Mouse (Mus musculus): ENCODE measurements around the gene Supt20.
A peak's percentile ranks its signal among the peaks of the same experiment; 100 is the strongest.
"Not testable (repeated sequence)": the region's sequence is repeated elsewhere in the genome, so short reads cannot be mapped to it uniquely, and the experiment has no call there.

Supt20 gene

DNA sequence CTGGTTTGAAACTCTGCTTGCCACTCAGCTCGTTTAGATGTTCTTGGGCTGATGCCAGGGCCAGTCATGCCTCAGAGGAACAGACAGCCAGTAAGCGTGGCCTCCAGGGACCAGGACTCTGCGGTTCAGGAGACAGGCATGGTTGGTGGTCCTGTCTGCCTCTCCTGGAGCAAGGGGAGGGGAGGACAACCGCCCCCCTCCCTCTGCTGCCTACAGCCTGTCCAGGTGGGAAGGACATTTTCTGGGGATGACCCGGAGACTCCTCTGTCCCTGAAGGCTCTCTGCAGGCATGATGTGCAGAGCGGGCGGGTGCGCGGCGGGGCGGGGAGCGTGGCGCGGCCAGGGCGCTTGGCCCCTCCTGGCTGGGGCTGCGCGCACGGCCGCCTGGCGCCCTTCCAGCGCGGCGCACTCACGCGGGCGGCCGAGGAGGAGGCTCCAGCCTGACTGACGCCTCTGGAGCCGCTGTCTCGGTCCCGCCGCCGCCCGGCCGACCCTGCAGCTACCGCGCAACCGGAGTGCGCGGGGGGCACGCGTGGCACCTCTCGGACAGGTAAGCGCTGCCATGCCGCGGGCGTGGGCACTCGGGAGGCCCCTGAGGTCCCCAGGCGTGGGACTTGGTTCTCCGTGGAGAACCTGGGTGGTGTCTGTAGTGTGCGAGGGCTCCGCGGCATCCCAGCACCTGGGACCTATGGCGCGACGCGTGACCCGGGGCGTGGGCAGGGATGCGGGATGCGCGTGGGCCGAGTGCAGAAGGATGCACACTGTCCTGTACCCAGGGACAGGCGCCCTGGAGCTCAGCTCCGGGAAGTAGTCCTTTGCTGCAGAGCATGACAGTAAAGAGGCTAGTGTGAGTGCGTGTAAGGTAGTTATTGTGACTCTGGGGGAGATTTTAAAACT is 62.8 kb downstream of the Supt20 start, which contains the start of gene Smad9:
Gene Smad9 (plus strand): TSS at position 438 of the 897 bp plus-strand sequence.
- DNase-seq (ENCODE audit: low spot score in 2 of 2) = peak; percentile 72 to 75

DNA sequence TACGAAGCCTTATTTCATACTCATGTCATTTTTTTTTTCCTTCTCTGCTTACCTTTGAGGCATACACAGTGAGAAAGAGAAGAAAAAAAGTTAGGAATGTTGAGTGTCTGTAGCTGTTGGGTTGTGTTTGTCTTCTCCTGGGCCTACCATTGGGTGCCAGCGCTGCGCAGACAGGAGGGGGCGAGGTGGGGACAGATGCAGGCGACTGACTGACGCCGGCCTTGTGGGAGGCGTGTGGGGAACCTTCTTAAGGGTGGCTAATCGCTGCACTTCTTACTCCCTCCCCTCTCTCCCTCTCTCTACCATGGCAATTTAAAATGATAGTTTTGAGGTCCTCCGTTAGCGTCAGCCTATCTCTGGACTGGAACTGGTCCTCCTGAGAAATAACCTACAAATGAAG is 63.5 kb downstream of the Supt20 start:
- DNase-seq (ENCODE audit: low spot score in 2 of 2) = peak; percentile 35 to 45

DNA sequence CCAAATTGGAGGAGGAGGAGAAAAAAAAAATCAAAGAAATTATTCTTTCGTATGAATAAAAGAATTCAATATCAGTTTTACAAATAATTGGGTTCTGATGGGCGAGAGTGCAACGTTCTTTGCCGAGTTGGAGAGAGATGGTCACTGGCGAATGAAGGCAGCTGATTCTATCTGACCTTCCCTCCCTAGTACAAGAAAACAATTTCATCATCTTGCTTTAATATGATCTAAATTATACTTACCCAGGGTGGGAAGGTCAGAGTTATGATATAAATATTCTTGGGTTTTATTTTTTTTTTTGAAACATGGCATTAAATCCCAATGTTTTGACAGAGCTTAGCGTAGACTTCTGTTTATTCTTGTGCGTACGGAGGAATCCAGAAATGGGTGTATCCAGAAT is 64.8 kb downstream of the Supt20 start:
- DNase-seq (ENCODE audit: low spot score in 2 of 2) = no peak

DNA sequence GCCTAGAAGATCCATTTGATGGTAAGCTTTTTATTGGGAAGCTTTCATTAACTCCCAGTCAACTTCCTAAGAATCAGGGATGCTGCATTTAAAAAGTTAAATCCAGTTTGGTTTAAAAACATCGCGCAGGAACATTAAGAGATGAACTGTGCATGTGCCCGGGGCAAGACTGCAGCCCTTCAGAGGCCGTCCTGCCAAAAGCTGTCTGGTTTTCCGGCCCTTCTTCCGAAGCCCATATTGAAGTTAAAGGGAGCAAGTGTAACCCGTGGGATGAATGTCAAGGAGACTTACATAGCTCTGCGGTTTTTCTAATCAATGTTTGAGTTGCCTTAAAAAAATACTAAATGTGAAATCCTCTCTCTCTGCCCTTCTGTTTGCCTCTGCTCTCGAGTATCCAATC is 66.6 kb downstream of the Supt20 start:
- no peak for DNase-seq (ENCODE audit: low spot score in 2 of 2)

DNA sequence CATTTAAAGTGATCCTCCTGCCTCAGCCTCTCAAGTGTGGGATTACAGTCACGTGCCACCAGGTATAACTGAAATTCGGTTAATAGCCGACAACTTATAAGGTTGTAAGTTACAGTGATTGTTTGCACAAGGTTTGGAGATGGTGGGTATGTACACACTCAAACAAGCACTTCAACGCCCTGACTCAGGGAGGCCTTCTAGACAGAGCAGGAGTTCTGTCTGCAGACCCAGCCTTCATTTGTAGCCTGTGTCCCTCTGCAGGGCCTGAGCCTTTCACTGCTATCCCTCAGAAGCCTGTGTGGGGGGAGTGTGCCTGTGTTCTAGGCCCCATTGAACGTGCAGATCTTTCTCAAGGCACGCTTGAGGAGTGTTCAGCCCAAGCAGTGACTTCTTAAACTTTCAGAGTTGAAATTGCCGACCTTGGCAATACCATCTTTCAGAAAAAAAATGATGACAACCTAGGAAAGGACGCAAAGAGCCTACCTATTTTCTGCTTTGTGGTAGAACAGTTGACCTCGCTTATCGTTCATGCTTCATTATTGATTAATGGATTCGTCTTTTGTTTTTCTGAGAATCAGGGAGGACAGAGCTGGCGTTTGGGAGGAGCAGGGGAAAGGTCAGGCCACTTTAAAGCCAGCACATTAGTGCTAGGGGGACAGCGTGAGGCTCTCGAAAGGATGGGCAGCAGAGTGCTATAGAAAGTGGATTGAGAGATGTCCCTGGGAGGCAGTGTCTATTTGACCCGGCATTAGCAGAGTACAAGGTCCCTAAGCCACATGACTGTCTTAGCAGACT is 67.9 kb downstream of the Supt20 start:
- DNase-seq (ENCODE audit: low spot score in 2 of 2) = no peak

DNA sequence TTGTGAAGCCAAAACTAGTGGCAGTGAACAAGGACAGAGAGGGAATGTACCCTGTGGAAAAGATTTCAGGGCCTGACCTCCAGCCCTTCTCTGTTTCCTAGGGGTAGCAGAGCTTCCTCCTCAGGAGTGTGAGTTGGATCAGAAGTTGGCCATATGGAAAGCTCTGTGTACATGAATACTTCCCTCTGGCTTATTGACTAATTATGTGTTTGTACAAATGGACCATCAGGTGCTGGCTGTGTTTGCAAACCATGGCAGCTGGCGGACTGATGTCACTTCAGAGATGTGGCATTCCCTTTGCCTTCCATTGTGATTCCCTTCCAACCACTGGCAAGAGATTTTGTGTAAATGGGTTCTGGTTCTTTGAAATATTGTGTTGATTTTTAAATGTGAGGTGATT is 68.7 kb downstream of the Supt20 start:
- DNase-seq (ENCODE audit: low spot score in 2 of 2) = no peak

DNA sequence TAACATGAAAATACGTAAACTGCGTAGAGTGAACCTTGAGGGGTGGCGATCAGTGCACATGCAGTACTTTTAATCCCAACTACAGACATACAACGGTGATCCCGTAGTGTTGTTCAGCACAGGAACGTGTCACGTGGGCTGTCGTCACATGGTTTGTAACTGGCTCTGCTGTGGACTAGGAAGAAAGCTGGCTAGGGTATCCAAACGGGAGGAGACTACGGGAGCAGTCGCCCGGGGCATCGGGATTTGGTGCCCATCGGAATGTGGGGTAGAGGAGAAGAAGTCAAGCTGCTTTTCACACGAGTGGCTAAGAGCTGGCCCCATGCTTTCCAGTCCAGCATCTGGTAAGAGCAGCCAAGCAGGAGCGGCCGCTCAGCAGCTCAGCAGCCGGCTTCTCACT is 71.8 kb downstream of the Supt20 start:
- peak; percentile 61 to 67 for DNase-seq (ENCODE audit: low spot score in 2 of 2)

DNA sequence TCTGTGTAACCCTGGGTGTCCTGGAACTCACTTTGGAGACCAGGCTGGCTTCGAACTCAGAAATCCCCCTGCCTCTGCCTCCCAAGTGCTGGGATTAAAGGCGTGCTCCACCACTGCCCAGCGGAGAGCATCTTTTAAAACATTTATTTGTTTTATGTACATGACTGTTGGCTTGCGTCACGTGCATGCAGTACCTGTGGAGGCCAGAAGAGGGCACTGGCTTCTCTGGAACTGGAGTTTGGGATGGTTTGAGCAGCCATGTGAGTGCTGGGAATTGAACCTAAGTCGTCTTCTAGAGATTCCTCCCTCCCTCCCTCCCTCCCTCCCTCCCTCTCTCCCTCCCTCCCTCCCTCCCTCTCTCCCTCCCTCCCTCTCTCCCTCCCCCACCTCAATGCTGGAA is 72.9 kb downstream of the Supt20 start:
- not testable (repeated sequence) for DNase-seq (ENCODE audit: low spot score in 2 of 2)

DNA sequence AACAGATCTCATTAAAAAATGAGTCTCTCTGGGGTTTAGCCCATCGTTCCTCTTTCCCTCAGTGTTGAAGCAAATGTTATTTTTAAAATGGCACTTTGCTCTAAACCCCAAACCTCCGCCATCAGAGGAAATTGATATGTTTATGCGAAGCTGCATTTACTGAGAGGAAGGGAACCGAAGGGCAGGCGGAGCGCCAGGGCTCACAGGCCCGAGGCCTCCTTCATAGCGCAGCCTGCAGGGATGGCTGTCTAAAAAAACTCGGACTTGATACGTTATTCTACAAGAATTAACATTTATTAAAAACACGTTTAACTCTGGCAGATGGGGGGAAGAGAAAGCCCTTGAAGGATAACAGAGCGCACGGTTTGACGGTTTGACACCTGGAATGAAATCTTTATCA is 73.4 kb downstream of the Supt20 start:
- DNase-seq (ENCODE audit: low spot score in 2 of 2) = no peak

DNA sequence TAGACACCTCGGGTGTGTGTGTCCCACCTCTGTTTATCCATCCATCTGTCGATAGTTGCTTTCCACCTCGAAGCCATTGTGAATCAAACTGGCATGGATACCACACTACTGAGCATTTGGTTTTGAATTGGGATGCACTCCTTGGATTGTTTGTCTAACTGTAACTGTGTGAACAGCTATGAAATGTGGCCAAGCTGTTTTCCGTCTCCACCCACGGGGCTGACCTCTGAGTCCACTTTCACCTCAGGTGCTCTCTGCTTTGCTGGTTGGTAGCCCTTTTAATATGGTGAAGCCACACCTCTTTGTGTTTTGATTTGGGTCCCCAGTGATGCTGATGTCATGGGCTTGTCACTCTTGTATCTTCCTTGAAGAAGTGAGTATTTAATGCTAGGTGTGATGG is 74.2 kb downstream of the Supt20 start:
- DNase-seq (ENCODE audit: low spot score in 2 of 2) = no peak

DNA sequence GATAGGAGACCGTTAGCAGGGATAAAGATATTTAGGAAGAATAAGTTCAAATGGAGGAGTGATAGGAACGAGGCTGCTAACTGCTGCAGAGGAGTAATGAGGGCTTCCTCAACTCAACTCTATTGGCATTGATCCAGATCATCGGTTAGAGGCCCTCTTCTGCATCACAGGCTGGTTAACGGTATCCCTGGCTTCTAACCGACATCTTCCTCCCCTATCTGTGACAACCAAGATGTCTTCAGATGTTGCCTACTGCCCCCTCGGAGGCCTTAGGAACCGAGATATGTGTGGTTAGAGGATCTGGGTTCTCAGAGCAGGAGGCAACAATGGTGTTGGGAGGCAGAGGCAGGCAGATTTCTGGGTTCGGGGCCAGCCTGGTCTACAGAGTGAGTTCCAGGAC is 76.0 kb downstream of the Supt20 start:
- DNase-seq (ENCODE audit: low spot score in 2 of 2) = no peak

DNA sequence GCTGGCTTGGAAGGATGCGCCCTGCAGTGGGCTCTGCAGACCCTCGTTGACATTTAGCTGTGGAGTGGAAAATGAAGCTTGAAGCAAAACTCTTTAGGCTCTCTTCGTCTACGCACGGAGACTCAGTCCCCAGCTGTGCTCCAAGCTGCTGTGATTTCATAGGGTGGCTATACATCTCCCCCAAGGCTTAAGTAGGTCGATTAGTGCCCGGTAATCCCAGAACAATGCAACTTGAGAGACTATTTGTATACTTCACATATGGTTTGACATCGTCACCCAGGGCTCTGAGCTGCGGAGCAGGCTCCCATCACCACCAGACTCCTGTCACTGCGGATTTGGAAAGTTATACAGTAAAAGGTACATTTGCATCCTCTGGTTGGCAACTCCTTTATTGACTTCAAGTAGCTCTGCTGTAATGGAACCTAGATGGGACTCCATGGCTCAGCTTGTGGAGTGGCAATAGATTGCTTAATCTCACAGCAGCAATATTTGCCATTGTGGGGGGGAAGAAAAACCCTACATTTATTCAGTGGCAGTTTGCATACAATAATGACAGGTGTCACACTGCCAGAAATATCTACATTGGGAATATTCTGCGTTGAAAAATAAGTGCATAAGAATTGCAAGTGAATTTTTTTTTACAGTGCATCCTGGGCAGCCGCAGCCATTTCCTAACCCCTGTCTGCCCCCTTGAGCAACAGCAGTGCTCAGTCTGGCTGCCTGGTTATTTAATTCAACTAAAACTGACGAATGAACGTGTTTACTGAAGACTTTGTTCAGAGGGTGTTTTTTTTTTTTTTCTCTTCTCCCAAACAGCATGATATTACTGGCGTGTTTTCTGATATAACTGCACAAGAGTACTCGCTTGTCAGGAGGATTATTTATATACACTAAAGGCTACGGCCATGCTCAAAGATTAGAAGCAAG is 77.0 kb downstream of the Supt20 start:
- DNase-seq (ENCODE audit: low spot score in 2 of 2) = no peak

DNA sequence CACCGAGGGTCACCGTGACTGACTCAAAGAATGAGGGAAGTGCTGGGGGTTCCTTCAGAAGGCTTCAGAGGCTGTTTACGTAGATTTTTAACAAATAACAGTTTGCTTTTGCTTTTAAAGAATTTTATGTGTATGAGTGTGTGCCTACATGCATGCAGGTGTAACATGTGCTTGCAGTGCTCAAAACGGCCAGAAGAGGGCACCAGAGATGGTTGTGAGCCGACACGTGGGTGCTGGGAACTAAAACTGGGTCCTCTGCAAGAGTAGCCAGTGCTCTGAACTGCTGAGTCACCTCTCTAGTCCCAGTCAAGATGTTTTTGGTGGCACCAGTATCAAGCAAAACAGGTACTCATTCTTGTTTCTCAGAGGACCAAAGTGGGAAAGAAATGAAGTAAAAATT is 81.0 kb downstream of the Supt20 start:
- DNase-seq (ENCODE audit: low spot score in 2 of 2) = no peak

DNA sequence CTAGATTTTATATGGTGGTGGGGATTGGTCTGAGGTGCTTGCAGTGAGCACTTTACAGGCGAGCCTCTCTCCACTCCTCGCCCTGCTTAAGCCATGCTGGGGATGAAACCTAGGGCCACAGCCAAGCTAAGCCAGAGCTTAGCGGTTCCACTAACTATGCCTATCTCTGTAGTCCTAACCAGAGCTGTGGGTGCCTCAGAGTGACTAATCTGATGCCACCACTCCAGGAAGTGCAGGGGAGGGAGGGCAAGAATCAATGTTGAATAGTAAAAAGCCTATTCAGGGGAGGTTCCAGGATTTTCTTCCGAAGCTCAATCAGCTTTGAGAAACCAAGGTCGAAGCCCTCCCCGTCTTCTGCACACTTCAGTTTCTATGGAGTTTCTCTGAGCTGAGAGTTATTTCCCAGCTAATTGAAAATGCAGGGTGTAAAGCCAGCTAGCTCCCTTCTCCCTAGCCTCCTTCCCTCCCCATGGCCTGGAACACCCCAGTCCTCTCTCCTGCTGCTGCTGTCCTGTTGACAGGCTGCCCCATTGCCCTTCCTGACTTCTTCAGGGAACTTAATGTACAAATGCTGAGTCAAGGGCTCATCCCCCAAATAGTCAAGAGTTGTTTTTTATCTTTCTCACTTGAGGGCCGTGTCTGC is 83.5 kb downstream of the Supt20 start:
- no peak for DNase-seq (ENCODE audit: low spot score in 2 of 2)
